Mouse (Mus musculus) left cerebral cortex, adult 8-10 months (tissue): ENCODE results near the gene Slit3. TPM values are rescaled to one million over a fixed set of nuclear protein-coding genes. Genes with fewer than 3 reads are reported as not detected.

ENCODE experiments used
- DNase-seq, 2 experiments: peaks; one replicate each; pipeline ENCODE4 v3.0.0; 2022; ENCODE audit warnings: low spot score in 2 of 2
- total RNA-seq, 4 experiments: library from RNA; stranded (reverse); gene quantifications; 2 replicates each; pipeline ENCODE4 v1.2.4; 2022

The Slit3 gene
- total RNA-seq, 4 experiments from 2014 or later = 41.7 to 49.2 (median 48.2) TPM

- DNase-seq = no peak
Measured at GRCm38 (mm10) chr11:35345696-35346480, 224.9 kb downstream of the Slit3 start.

- DNase-seq = no peak
Measured at GRCm38 (mm10) chr11:35348099-35348498, 227.1 kb downstream of the Slit3 start.

- DNase-seq = peak in 1 of 2 experiments; percentile 39
Measured at GRCm38 (mm10) chr11:35350968-35351367, 229.9 kb downstream of the Slit3 start.

GRCm38 (mm10) chr11:35351376-35351775, 230.4 kb downstream of the Slit3 start:
- DNase-seq = no peak

GRCm38 (mm10) chr11:35355811-35356210, 234.8 kb downstream of the Slit3 start:
- no peak for DNase-seq

GRCm38 (mm10) chr11:35361071-35361470, 240.0 kb downstream of the Slit3 start:
- DNase-seq = peak in 1 of 2 experiments; percentile 17

- no peak for DNase-seq
Measured at GRCm38 (mm10) chr11:35362975-35363374, 242.0 kb downstream of the Slit3 start.

GRCm38 (mm10) chr11:35364469-35364868, 243.4 kb downstream of the Slit3 start:
- DNase-seq = no peak

- DNase-seq = no peak
Measured at GRCm38 (mm10) chr11:35365510-35365931, 244.5 kb downstream of the Slit3 start.

GRCm38 (mm10) chr11:35366611-35367010, 245.6 kb downstream of the Slit3 start:
- no peak for DNase-seq

GRCm38 (mm10) chr11:35367248-35367647, 246.2 kb downstream of the Slit3 start:
- no peak for DNase-seq

- no peak for DNase-seq
Measured at GRCm38 (mm10) chr11:35369964-35370363, 248.9 kb downstream of the Slit3 start.

- no peak for DNase-seq
Measured at GRCm38 (mm10) chr11:35370705-35371104, 249.7 kb downstream of the Slit3 start.

- no peak for DNase-seq
Measured at GRCm38 (mm10) chr11:35372410-35372809, 251.4 kb downstream of the Slit3 start.

GRCm38 (mm10) chr11:35375072-35375471, 254.0 kb downstream of the Slit3 start:
- no peak for DNase-seq

- DNase-seq = no peak
Measured at GRCm38 (mm10) chr11:35378802-35379201, 257.8 kb downstream of the Slit3 start.

- DNase-seq = no peak
Measured at GRCm38 (mm10) chr11:35379407-35379806, 258.4 kb downstream of the Slit3 start.

GRCm38 (mm10) chr11:35380766-35381165, 259.7 kb downstream of the Slit3 start:
- DNase-seq = no peak

- no peak for DNase-seq
Measured at GRCm38 (mm10) chr11:35385444-35385843, 264.4 kb downstream of the Slit3 start.

GRCm38 (mm10) chr11:35387826-35388225, 266.8 kb downstream of the Slit3 start:
- DNase-seq = no peak

- peak in 1 of 2 experiments; percentile 28 for DNase-seq
Measured at GRCm38 (mm10) chr11:35388471-35388870, 267.4 kb downstream of the Slit3 start.

- DNase-seq = no peak
Measured at GRCm38 (mm10) chr11:35389341-35389740, 268.3 kb downstream of the Slit3 start.

GRCm38 (mm10) chr11:35389780-35390435, 268.9 kb downstream of the Slit3 start:
- DNase-seq = no peak
